Mouse (Mus musculus) spleen, postnatal 4 days (tissue): ENCODE results near the gene Vmn1r231.

Source experiments
- DNase-seq, 2 experiments: peaks; one replicate each; pipeline ENCODE4 v3.0.0; 2022; ENCODE audit warnings: low spot score in 2 of 2

The Vmn1r231 gene

GRCm38 (mm10) chr17:20904991-20905390, at the start of gene Vmn1r231:
Gene Vmn1r231, minus strand, starts transcription at chr17:20905091.
- no peak for DNase-seq

- no peak for DNase-seq
These were observed 41.7 kb upstream of the Vmn1r231 start for GRCm38 (mm10) chr17:20946636-20947035.

GRCm38 (mm10) chr17:20946026-20946565, 41.2 kb upstream of the Vmn1r231 start:
- DNase-seq = no peak

GRCm38 (mm10) chr17:20944985-20945891, 40.3 kb upstream of the Vmn1r231 start, which contains the start of gene Ppp2r1a:
Gene Ppp2r1a, plus strand, starts transcription at chr17:20945311.
- peak; percentile 96 to 97 for DNase-seq

DNA sequence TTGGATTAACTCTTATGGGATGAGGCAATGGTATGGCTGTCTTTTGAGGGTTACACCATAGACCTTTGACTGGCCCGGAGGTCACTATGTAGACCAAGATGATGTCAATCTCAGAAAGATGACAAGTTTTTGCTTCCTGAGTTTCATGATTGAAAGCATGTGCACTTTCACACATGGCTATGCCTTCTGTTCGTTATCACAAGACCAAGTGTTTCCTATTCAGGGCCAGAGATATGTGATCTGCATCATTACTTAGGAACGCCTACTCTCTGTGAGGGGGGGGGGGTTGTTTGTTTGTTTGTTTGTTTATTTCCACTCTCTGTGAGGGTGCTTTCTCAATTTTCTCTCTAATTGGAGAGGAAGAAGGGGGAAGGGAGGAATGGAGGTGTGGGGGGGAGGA, 39.3 kb upstream of the Vmn1r231 start:
- no peak for DNase-seq

DNA sequence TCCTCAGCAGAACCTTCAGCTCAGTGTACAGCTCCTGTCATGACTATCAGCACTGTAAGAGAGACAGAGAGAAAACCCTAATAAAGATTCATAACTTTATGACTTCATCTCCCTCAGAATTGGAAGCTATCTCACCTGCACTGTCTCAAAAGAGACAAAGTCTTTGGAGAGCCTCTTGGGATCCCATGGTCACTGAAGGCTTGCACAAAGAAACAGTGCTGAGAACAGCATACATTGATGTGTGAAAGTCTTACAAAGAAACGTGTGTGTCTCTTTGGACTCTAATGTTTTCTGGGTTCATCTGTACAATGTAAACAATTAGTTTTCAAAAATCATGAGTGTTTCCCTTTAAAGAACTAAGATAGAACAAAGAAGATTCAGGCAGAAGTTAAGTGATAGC, 14.7 kb upstream of the Vmn1r231 start, which contains the start of gene Vmn1r232:
Gene Vmn1r232, minus strand, starts transcription at position 101 of the 400 bp plus-strand sequence.
- no peak for DNase-seq

GRCm38 (mm10) chr17:20840144-20840543, 64.7 kb downstream of the Vmn1r231 start, which contains the start of gene Vmn1r230:
Gene Vmn1r230, plus strand, starts transcription at chr17:20840444.
- DNase-seq = no peak
